In the genomic region with DNA sequence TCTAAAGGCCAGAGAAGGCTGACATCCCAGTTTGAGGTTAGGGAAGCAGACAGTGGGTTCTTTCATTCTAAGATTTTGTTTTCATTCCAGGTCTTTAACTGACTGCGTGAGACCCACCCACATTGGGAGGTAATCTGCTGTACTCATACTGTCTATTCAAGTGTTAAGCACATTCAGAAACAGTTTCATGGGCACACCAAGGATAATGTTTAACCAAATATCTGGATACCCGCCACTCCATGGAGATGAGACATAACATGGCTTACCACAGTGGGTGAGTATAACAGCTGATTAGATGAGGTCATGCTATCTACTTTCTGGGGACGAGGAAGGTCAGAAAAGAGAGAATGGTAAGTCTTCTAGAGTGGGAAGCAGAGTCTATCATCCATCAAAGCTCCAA, we compare ENCODE assay signal across 24 mouse cellular contexts.
DNase-seq lines count a peak whose midpoint lies in the region; ATAC-seq and TF ChIP-seq lines count a peak whose summit lies in the region.
"Had no signal": no experiment of that assay in that cellular context is flagged by ENCODE, and none has a peak within 500 bp of the region (broad histone marks: within the 10 kb centered on the region; RNA-seq: fewer than 3 reads in every experiment).

No protein-coding gene starts in this region.

- no peak for ATAC-seq in kidney, embryonic 14.5 days (ENCODE audit: low FRiP score, low TSS enrichment)
- no peak for ATAC-seq in stomach, embryonic 16.5 days (ENCODE audit: insufficient read depth, low FRiP score)
- ATAC-seq in stomach, postnatal 0 days (ENCODE audit: low FRiP score, low TSS enrichment), result no peak
- ATAC-seq: activated CD4-positive, CD25-positive, alpha-beta regulatory T cell, adult 4 months; CD4-positive, CD25-positive, alpha-beta regulatory T cell, adult 4 months; forebrain, embryonic 13.5 days; forebrain, embryonic 15.5 days had no signal

- no peak overlapping the region for H3K9ac ChIP-seq in kidney, embryonic 14.5 days (ENCODE audit: low read depth, low read length)
- H3K9ac ChIP-seq in stomach, embryonic 16.5 days (ENCODE audit: low read length), result no peak overlapping the region
- H3K9ac ChIP-seq in stomach, postnatal 0 days (ENCODE audit: low read length), result no peak overlapping the region
- H3K9ac ChIP-seq: embryonic facial prominence, embryonic 12.5 days; forebrain, embryonic 13.5 days; forebrain, embryonic 15.5 days had no signal

- H3K4me3 ChIP-seq in kidney, embryonic 14.5 days (ENCODE audit: low read length), result no peak overlapping the region
- no peak overlapping the region for H3K4me3 ChIP-seq in stomach, embryonic 16.5 days (replicated peaks; ENCODE audit: low read length)
- H3K4me3 ChIP-seq in stomach, postnatal 0 days (ENCODE audit: low read depth, low read length), result no peak overlapping the region
- no peak overlapping the region for H3K4me3 ChIP-seq in left cerebral cortex, adult 2 months
- H3K4me3 ChIP-seq: embryonic facial prominence, embryonic 10.5 days; embryonic facial prominence, embryonic 12.5 days; forebrain, embryonic 13.5 days; forebrain, embryonic 15.5 days had no signal

- no peak overlapping the region for H3K27ac ChIP-seq in kidney, embryonic 14.5 days (ENCODE audit: low read depth, low read length)
- peak overlapping the region; percentile 9; the same call in 1 of the 2 replicates for H3K27ac ChIP-seq in stomach, embryonic 16.5 days (ENCODE audit: low read length)
- H3K27ac ChIP-seq in stomach, postnatal 0 days (replicated peaks), result no peak overlapping the region
- H3K27ac ChIP-seq in left cerebral cortex, adult 2 months, result no peak overlapping the region
- H3K27ac ChIP-seq: embryonic facial prominence, embryonic 10.5 days; embryonic facial prominence, embryonic 12.5 days; forebrain, embryonic 13.5 days; forebrain, embryonic 15.5 days had no signal

- H3K4me1 ChIP-seq in kidney, embryonic 14.5 days (ENCODE audit: control insufficient read depth, insufficient read depth, low read length), result no peaks in the 10 kb centered on the region
- no peaks in the 10 kb centered on the region; the same call in 1 of the 2 replicates for H3K4me1 ChIP-seq in stomach, embryonic 16.5 days (ENCODE audit: control insufficient read depth, insufficient read depth, low read length)
- H3K4me1 ChIP-seq in stomach, postnatal 0 days (replicated peaks; ENCODE audit: control insufficient read depth, insufficient read depth), result no peaks in the 10 kb centered on the region
- H3K4me1 ChIP-seq: embryonic facial prominence, embryonic 10.5 days; embryonic facial prominence, embryonic 12.5 days; forebrain, embryonic 13.5 days; forebrain, embryonic 15.5 days had no signal

- DNase-seq in heart, adult 11 months, result peak; percentile 43
- no peak for DNase-seq in heart, adult 18-20 months
- DNase-seq in kidney, adult 9 months, result peak; percentile 48
- DNase-seq in stomach, postnatal 0 days (ENCODE audit: low spot score), result no peak
- no peak for DNase-seq in left cerebral cortex, adult 2 months (ENCODE audit: extremely low spot score in 1 of 2, low spot score in 2 of 2)
- DNase-seq: adrenal gland, adult 8-10 months; adrenal gland, postnatal 14 days; adrenal gland, postnatal 36 days; B cell, adult 2 months; cerebellum, adult 11-12 months; cerebellum, adult 2 months; cerebellum, adult 9-10 months; cerebellum, postnatal 10 days; cerebellum, postnatal 25 days had no signal

- no peak overlapping the region for H3K4me2 ChIP-seq in kidney, embryonic 14.5 days (replicated peaks; ENCODE audit: low read depth, low read length)
- no peak overlapping the region for H3K4me2 ChIP-seq in stomach, embryonic 16.5 days (ENCODE audit: low read depth, low read length)
- H3K4me2 ChIP-seq in stomach, postnatal 0 days (replicated peaks; ENCODE audit: low read depth), result no peak overlapping the region
- H3K4me2 ChIP-seq: embryonic facial prominence, embryonic 12.5 days; forebrain, embryonic 13.5 days; forebrain, embryonic 15.5 days had no signal

- intact Hi-C loops in left cerebral cortex, adult 2 months (cut with DNase I), result no loop called here

- WGBS in kidney, embryonic 14.5 days, result 80% methylated on average over 3 of the region's 3 CpGs
- WGBS in stomach, embryonic 16.5 days, result 65% methylated on average over 3 of the region's 3 CpGs
- WGBS in stomach, postnatal 0 days, result 54% methylated on average over 3 of the region's 3 CpGs

- no peaks in the 10 kb centered on the region for H3K9me3 ChIP-seq in kidney, embryonic 14.5 days (ENCODE audit: control insufficient read depth, low read length)
- no peaks in the 10 kb centered on the region for H3K9me3 ChIP-seq in stomach, embryonic 16.5 days (replicated peaks; ENCODE audit: control insufficient read depth, low read length)
- H3K9me3 ChIP-seq in stomach, postnatal 0 days (ENCODE audit: control insufficient read depth, low read length), result no peaks in the 10 kb centered on the region
- H3K9me3 ChIP-seq: embryonic facial prominence, embryonic 10.5 days; embryonic facial prominence, embryonic 12.5 days; forebrain, embryonic 13.5 days; forebrain, embryonic 15.5 days; G1E had no signal

- H3K36me3 ChIP-seq in kidney, embryonic 14.5 days (ENCODE audit: control insufficient read depth, insufficient read depth, low read length), result no peaks in the 10 kb centered on the region
- H3K36me3 ChIP-seq in stomach, embryonic 16.5 days (ENCODE audit: control insufficient read depth, insufficient read depth, low read length), result no peaks in the 10 kb centered on the region
- H3K36me3 ChIP-seq in stomach, postnatal 0 days (ENCODE audit: control insufficient read depth, insufficient read depth, low read length), result no peaks in the 10 kb centered on the region
- H3K36me3 ChIP-seq: embryonic facial prominence, embryonic 10.5 days; embryonic facial prominence, embryonic 12.5 days; forebrain, embryonic 15.5 days; G1E had no signal

- no peaks in the 10 kb centered on the region for H3K27me3 ChIP-seq in kidney, embryonic 14.5 days (ENCODE audit: control insufficient read depth, insufficient read depth, low read length)
- no peaks in the 10 kb centered on the region for H3K27me3 ChIP-seq in stomach, embryonic 16.5 days (ENCODE audit: control insufficient read depth, insufficient read depth, low read length)
- no peaks in the 10 kb centered on the region for H3K27me3 ChIP-seq in stomach, postnatal 0 days (ENCODE audit: control insufficient read depth, insufficient read depth, low read length)
- H3K27me3 ChIP-seq: CH12.LX; embryonic facial prominence, embryonic 12.5 days; forebrain, embryonic 13.5 days; forebrain, embryonic 15.5 days had no signal

- no peak for TF ChIP-seq CTCF in stomach, postnatal 0 days (IDR thresholded peaks at IDR 0.05; ENCODE audit: low read depth)
- no peak for TF ChIP-seq CTCF in left cerebral cortex, adult 2 months (IDR thresholded peaks at IDR 0.05)

- TF ChIP-seq EP300 in stomach, postnatal 0 days (optimal IDR thresholded peaks at IDR 0.05), result no peak

Comparison
In these comparisons a context has a peak if more than half of its experiments do, and no peak if none do; other contexts are left out.
1. DNase-seq: peak in heart, adult 11 months (single experiment) and kidney, adult 9 months (single experiment); none in heart, adult 18-20 months (0 of 2), stomach, postnatal 0 days (single experiment) and left cerebral cortex, adult 2 months (0 of 2).